Mouse (Mus musculus) effector memory CD4-positive, alpha-beta T cell, adult 7 months (primary cell): ENCODE measurements around the gene Gramd1b. TPM values are rescaled to one million over a fixed set of nuclear protein-coding genes. Genes with fewer than 3 reads are reported as not detected.

Experiments used
- polyA plus RNA-seq: library from polyadenylated mRNA; unstranded; fragments of 100-300 nt; shearing (Covaris generic); gene quantifications from one replicate; pipeline ENCODE4 v1.2.1, GENCODE M21; 2017

Gene Gramd1b
- polyA plus RNA-seq: 104 TPM

GRCm38 (mm10) chr9:40531027-40531621 lies at the start of gene Gramd1b:
TSS of gene Gramd1b (minus strand) at chr9:40531383.

GRCm38 (mm10) chr9:40269103-40269861 lies 261.9 kb downstream of the Gramd1b start, which contains the start of gene Scn3b:
TSS of gene Scn3b (plus strand) at chr9:40269217.

Other genes with a start within 250 kb of the Gramd1b start
- gene Gm21915, start 139.2 kb upstream of the Gramd1b start, polyA plus RNA-seq: not detected
- gene Clmp, start 154.6 kb upstream of the Gramd1b start, polyA plus RNA-seq: not detected